Mouse (Mus musculus) kidney, embryonic 16.5 days (tissue): ENCODE results near the gene Zbtb5. TPM values are rescaled to one million over a fixed set of nuclear protein-coding genes. Genes with fewer than 3 reads are reported as not detected.
A peak's percentile ranks its signal among the peaks of the same experiment; 100 is the strongest.

Experiments used
- ATAC-seq: fragments of 200-750 bp; cut with Nextera tagmentation; 2 replicates; pipeline ENCODE4 v1.8.0; 2017; ENCODE audit warnings: moderate TSS enrichment; ENCODE audit not compliant: low FRiP score, low TSS enrichment
- H3K27ac ChIP-seq: fragments of 300-500 bp; sonication (generic); 2 replicates; pipeline ENCODE4 v1.5.1; 2014; ENCODE audit warnings: low read length
- H3K27me3 ChIP-seq: fragments of 300-500 bp; sonication (generic); 2 replicates; pipeline ENCODE4 v1.6.1; 2014; ENCODE audit warnings: low read length, control low read depth, mixed read lengths; ENCODE audit not compliant: insufficient read depth
- H3K36me3 ChIP-seq: fragments of 300-500 bp; sonication (generic); 2 replicates; pipeline ENCODE4 v1.6.1; 2014; ENCODE audit warnings: low read length, control low read depth, mixed read lengths; ENCODE audit not compliant: insufficient read depth
- H3K4me1 ChIP-seq: fragments of 300-500 bp; sonication (generic); 2 replicates; pipeline ENCODE4 v1.6.1; 2014; ENCODE audit warnings: low read length, control low read depth, mixed read lengths; ENCODE audit not compliant: insufficient read depth
- H3K4me2 ChIP-seq: fragments of 300-500 bp; sonication (generic); replicated peaks from 2 replicates; pipeline ENCODE4 v1.6.1; 2014; ENCODE audit warnings: low read depth, low read length
- H3K4me3 ChIP-seq: fragments of 300-500 bp; sonication (generic); 2 replicates; pipeline ENCODE4 v1.5.1; 2014; ENCODE audit warnings: mild to moderate bottlenecking, low read length
- H3K9ac ChIP-seq: fragments of 300-500 bp; sonication (generic); replicated peaks from 2 replicates; pipeline ENCODE4 v1.6.1; 2014; ENCODE audit warnings: low read length
- H3K9me3 ChIP-seq: fragments of 300-500 bp; sonication (generic); 2 replicates; pipeline ENCODE4 v1.6.1; 2016; ENCODE audit warnings: low read length, control low read depth
- WGBS: fragments of 180-500 bp; shearing (Covaris S2); extraction: QIAGEN DNeasy Blood & Tissue Kit; methylation state at CpG from one replicate; pipeline ENCODE4 v1.1.7; 2014; 5-methylcytosine and 5-hydroxymethylcytosine counted together
- polyA plus RNA-seq: library from polyadenylated mRNA; unstranded; fragments of >200 nt; fragmentation: Nextera tagmentation; extraction: Ambion mirVana; gene quantifications from 2 replicates; pipeline ENCODE4 v1.2.1, GENCODE M21; 2015

The Zbtb5 gene
- polyA plus RNA-seq, 1 experiment from 2014 or later = 25.2 TPM

GRCm38 (mm10) chr4:45037455-45038410 is 25.5 kb upstream of the Zbtb5 start:
- peaks cover 10% of the 10 kb centered on the region; the same call in 1 of the 2 replicates for H3K4me1 ChIP-seq
- H3K27ac ChIP-seq = no peak overlapping the region
- peaks cover 34% of the 10 kb centered on the region for H3K36me3 ChIP-seq
- H3K4me2 ChIP-seq = no peak overlapping the region
- WGBS = 73% methylated on average over 13 of the region's 13 CpGs
- no peak overlapping the region for H3K9ac ChIP-seq
- no peaks in the 10 kb centered on the region for H3K9me3 ChIP-seq
- no peak for ATAC-seq
- H3K27me3 ChIP-seq = no peaks in the 10 kb centered on the region
- H3K4me3 ChIP-seq = no peak overlapping the region

- no peak for ATAC-seq
- Histone ChIP-seq H3K27ac (no peak overlapping the region), H3K4me3 (no peak overlapping the region), H3K9ac (no peak overlapping the region), H3K27me3 (no peaks in the 10 kb centered on the region), H3K4me2 (no peak overlapping the region), H3K9me3 (no peaks in the 10 kb centered on the region), H3K36me3 (peaks cover 43% of the 10 kb centered on the region), H3K4me1 (peaks cover 10% of the 10 kb centered on the region; the same call in 1 of the 2 replicates)
- WGBS = 80% methylated on average over 5 of the region's 5 CpGs
Measured at GRCm38 (mm10) chr4:45036571-45036970, 24.4 kb upstream of the Zbtb5 start.

GRCm38 (mm10) chr4:45036048-45036447 is 23.8 kb upstream of the Zbtb5 start:
- H3K27ac ChIP-seq = no peak overlapping the region
- H3K4me1 ChIP-seq = peaks cover 10% of the 10 kb centered on the region; the same call in 1 of the 2 replicates
- WGBS = 91% methylated on average over 10 of the region's 10 CpGs
- no peaks in the 10 kb centered on the region for H3K9me3 ChIP-seq
- no peak overlapping the region for H3K9ac ChIP-seq
- no peak overlapping the region for H3K4me2 ChIP-seq
- H3K36me3 ChIP-seq = peaks cover 43% of the 10 kb centered on the region
- no peaks in the 10 kb centered on the region for H3K27me3 ChIP-seq
- no peak for ATAC-seq
- H3K4me3 ChIP-seq = no peak overlapping the region

GRCm38 (mm10) chr4:45034693-45035628 is 22.7 kb upstream of the Zbtb5 start:
- Histone ChIP-seq H3K9me3 (no peaks in the 10 kb centered on the region), H3K9ac (no peak overlapping the region), H3K27ac (peak overlapping the region; percentile 43), H3K36me3 (peaks cover 39% of the 10 kb centered on the region), H3K4me2 (no peak overlapping the region), H3K27me3 (no peaks in the 10 kb centered on the region), H3K4me3 (no peak overlapping the region), H3K4me1 (peaks cover 10% of the 10 kb centered on the region; the same call in 1 of the 2 replicates)
- 66% methylated on average over 16 of the region's 16 CpGs for WGBS
- ATAC-seq = peak; percentile 61; the same call in 1 of the 2 replicates

GRCm38 (mm10) chr4:45032586-45032985 is 20.4 kb upstream of the Zbtb5 start:
- H3K4me3 ChIP-seq = no peak overlapping the region
- no peaks in the 10 kb centered on the region for H3K27me3 ChIP-seq
- H3K36me3 ChIP-seq = peaks cover 47% of the 10 kb centered on the region
- 90% methylated on average over 9 of the region's 9 CpGs for WGBS
- no peaks in the 10 kb centered on the region for H3K9me3 ChIP-seq
- H3K27ac ChIP-seq = no peak overlapping the region
- H3K4me2 ChIP-seq = no peak overlapping the region
- H3K4me1 ChIP-seq = peaks cover 10% of the 10 kb centered on the region; the same call in 1 of the 2 replicates
- no peak overlapping the region for H3K9ac ChIP-seq
- no peak for ATAC-seq

GRCm38 (mm10) chr4:45026459-45026858 is 14.2 kb upstream of the Zbtb5 start:
- Histone ChIP-seq H3K9me3 (no peaks in the 10 kb centered on the region), H3K4me2 (no peak overlapping the region), H3K36me3 (peaks cover 37% of the 10 kb centered on the region), H3K4me1 (no peaks in the 10 kb centered on the region), H3K27ac (no peak overlapping the region), H3K4me3 (no peak overlapping the region), H3K9ac (no peak overlapping the region), H3K27me3 (no peaks in the 10 kb centered on the region)
- 89% methylated on average over 4 of the region's 4 CpGs for WGBS
- ATAC-seq = no peak

- peaks cover 9% of the 10 kb centered on the region; the same call in 1 of the 2 replicates for H3K36me3 ChIP-seq
- peak overlapping the region; percentile 94 for H3K4me2 ChIP-seq
- no peaks in the 10 kb centered on the region for H3K27me3 ChIP-seq
- ATAC-seq = peak; percentile 21; the same call in 1 of the 2 replicates
- under 1% methylated on average over 14 of the region's 14 CpGs for WGBS
- H3K27ac ChIP-seq = no peak overlapping the region
- H3K4me3 ChIP-seq = peak overlapping the region; percentile 67
- peak overlapping the region; percentile 67 for H3K9ac ChIP-seq
- peaks cover 13% of the 10 kb centered on the region for H3K4me1 ChIP-seq
- H3K9me3 ChIP-seq = no peaks in the 10 kb centered on the region
Measured at GRCm38 (mm10) chr4:45019009-45019408, 6.8 kb upstream of the Zbtb5 start.

GRCm38 (mm10) chr4:45018452-45018980 is 6.3 kb upstream of the Zbtb5 start, which contains the start of gene Polr1e:
TSS of gene Polr1e (plus strand) at chr4:45018583.
- Histone ChIP-seq H3K27me3 (no peaks in the 10 kb centered on the region), H3K9ac (peak within 1 kb of the TSS; percentile 67), H3K9me3 (no peaks in the 10 kb centered on the region), H3K27ac (no peak within 1 kb of the TSS), H3K4me1 (peaks cover 18% of the 10 kb centered on the region), H3K4me2 (peak within 1 kb of the TSS; percentile 94), H3K4me3 (peak within 1 kb of the TSS; percentile 67), H3K36me3 (0 out of 2 replicates have a peak, but pooled peaks cover 4% of the 10 kb centered on the region)
- ATAC-seq = peak; percentile 92
- WGBS = under 1% methylated on average over 29 of the region's 29 CpGs

- Histone ChIP-seq H3K4me1 (peaks cover 27% of the 10 kb centered on the region), H3K4me2 (no peak overlapping the region), H3K27me3 (no peaks in the 10 kb centered on the region), H3K36me3 (no peaks in the 10 kb centered on the region), H3K4me3 (no peak overlapping the region), H3K27ac (no peak overlapping the region), H3K9me3 (no peaks in the 10 kb centered on the region), H3K9ac (no peak overlapping the region)
- ATAC-seq = no peak
- WGBS = 7% methylated on average over 3 of the region's 3 CpGs
Measured at GRCm38 (mm10) chr4:45015615-45016014, 3.4 kb upstream of the Zbtb5 start.
